Mouse (Mus musculus) lung, adult 2 months (tissue): ENCODE results near the gene Tmem74b. TPM values are rescaled to one million over a fixed set of nuclear protein-coding genes. Genes with fewer than 3 reads are reported as not detected.

Experiments used
- DNase-seq: peaks from one replicate; pipeline ENCODE4 v3.0.0; 2022
- H3K4me1 ChIP-seq: fragments of 200-500 bp; 2 replicates; pipeline ENCODE4 v1.6.1; 2011; ENCODE audit warnings: low read length; ENCODE audit not compliant: control insufficient read depth, insufficient read depth
- H3K4me3 ChIP-seq: fragments of 200-500 bp; replicated peaks from 2 replicates; pipeline ENCODE3; 2011; ENCODE audit warnings: low read depth, mild to moderate bottlenecking, control low read depth, low read length; ENCODE audit errors: extremely low read depth
- CTCF ChIP-seq: fragments of 200-500 bp; IDR thresholded peaks from 2 replicates; pipeline ENCODE4 v1.5.1; 2011; ENCODE audit warnings: mild to moderate bottlenecking, low read length, control low read depth; ENCODE audit not compliant: insufficient read depth
- WGBS: fragments of 180-500 bp; shearing (Covaris S2); methylation state at CpG from one replicate; pipeline ENCODE4 v1.1.7; 2018; 5-methylcytosine and 5-hydroxymethylcytosine counted together
- polyA plus RNA-seq: library from polyadenylated mRNA; depleted of rRNA; stranded (reverse); fragments of >200 nt; gene quantifications from 2 replicates; pipeline ENCODE4 v1.2.3, GENCODE M21; 2012; rRNA removed

Gene Tmem74b
- polyA plus RNA-seq, 1 experiment = 0.32 TPM

GRCm38 (mm10) chr2:151758806-151759353 is 57.1 kb downstream of the Tmem74b start:
- no peak for TF ChIP-seq CTCF
- WGBS = 31% methylated on average over 1 of the region's 1 CpGs
- no peaks in the 10 kb centered on the region for H3K4me1 ChIP-seq
- no peak overlapping the region for H3K4me3 ChIP-seq
- no peak for DNase-seq

Other genes starting within 250 kb of the Tmem74b start
- gene 4921509C19Rik, start 225.9 kb upstream of the Tmem74b start, polyA plus RNA-seq = not detected in 2 replicates
- 44.9 and 68.9 TPM in 2 replicates for gene Nsfl1c, start 207.8 kb upstream of the Tmem74b start, polyA plus RNA-seq
- gene Fkbp1a, start 159.5 kb upstream of the Tmem74b start, polyA plus RNA-seq = 129 and 214 TPM in 2 replicates
- gene Sdcbp2, start 129.4 kb upstream of the Tmem74b start, polyA plus RNA-seq = 4.0 and 10.6 TPM in 2 replicates
- gene Snph, start 69.4 kb upstream of the Tmem74b start, polyA plus RNA-seq = 0.64 and 1.1 TPM in 2 replicates
- not detected in 2 replicates for gene Rad21l, start 33.5 kb upstream of the Tmem74b start, polyA plus RNA-seq
- 31.0 and 41.1 TPM in 2 replicates for gene Psmf1, start 42.2 kb downstream of the Tmem74b start, polyA plus RNA-seq
- gene Rspo4, start 140.9 kb downstream of the Tmem74b start, polyA plus RNA-seq = 0.31 and 0.87 TPM in 2 replicates
- gene Angpt4, start 209.2 kb downstream of the Tmem74b start, polyA plus RNA-seq = 2.2 and 4.1 TPM in 2 replicates